In genomic region chr5:121660897-121661254, GRCm38 (mm10) we compare ENCODE assay signal across 8 mouse cellular contexts. TPM values are rescaled to one million over a fixed set of nuclear protein-coding genes. Genes with fewer than 3 reads are reported as not detected.
DNase-seq lines count a peak whose midpoint lies in the region; ATAC-seq lines count a peak whose summit lies in the region.

No protein-coding gene starts in this region.

- ATAC-seq in limb, embryonic 11.5 days (ENCODE audit: insufficient number of reproducible peaks, low FRiP score, low TSS enrichment, low read depth): 0 out of 2 replicates have a peak, but pooled peaks have one; percentile 28
- 0 out of 2 replicates have a peak, but pooled peaks have one; percentile 27 for ATAC-seq in midbrain, embryonic 14.5 days (ENCODE audit: low FRiP score, low TSS enrichment)

- H3K4me1 ChIP-seq in erythroblast, embryonic 14.5 days (ENCODE audit: control insufficient read depth): peaks cover 30% of the 10 kb centered on the region
- H3K4me1 ChIP-seq in limb, embryonic 11.5 days (ENCODE audit: control insufficient read depth, insufficient read depth, low read length): peaks cover 6% of the 10 kb centered on the region
- peaks cover 12% of the 10 kb centered on the region for H3K4me1 ChIP-seq in midbrain, embryonic 14.5 days (ENCODE audit: control insufficient read depth, insufficient read depth, low read length)

- no peak overlapping the region; the same call in 1 of the 2 replicates for H3K27ac ChIP-seq in limb, embryonic 11.5 days (replicated peaks; ENCODE audit: low read depth, low read length)
- peak overlapping the region; percentile 74 for H3K27ac ChIP-seq in midbrain, embryonic 14.5 days (replicated peaks; ENCODE audit: low read depth, low read length)

- no peaks in the 10 kb centered on the region for H3K9me3 ChIP-seq in erythroblast, embryonic 14.5 days (ENCODE audit: control insufficient read depth, low read length)
- no peaks in the 10 kb centered on the region for H3K9me3 ChIP-seq in limb, embryonic 11.5 days (ENCODE audit: control insufficient read depth, low read length)
- H3K9me3 ChIP-seq in midbrain, embryonic 14.5 days (ENCODE audit: control insufficient read depth, low read length): no peaks in the 10 kb centered on the region

- no peaks in the 10 kb centered on the region for H3K27me3 ChIP-seq in erythroblast, embryonic 14.5 days (ENCODE audit: control insufficient read depth)
- no peaks in the 10 kb centered on the region for H3K27me3 ChIP-seq in limb, embryonic 11.5 days (ENCODE audit: control insufficient read depth, insufficient read depth, low read length)
- H3K27me3 ChIP-seq in midbrain, embryonic 14.5 days (ENCODE audit: control insufficient read depth, insufficient read depth, low read length): no peaks in the 10 kb centered on the region

- H3K4me2 ChIP-seq in limb, embryonic 11.5 days (ENCODE audit: low read depth, severe bottlenecking): peak overlapping the region; percentile 92
- peak overlapping the region; percentile 81 for H3K4me2 ChIP-seq in midbrain, embryonic 14.5 days (ENCODE audit: low read length)

- H3K9ac ChIP-seq in limb, embryonic 11.5 days (ENCODE audit: low read length): peak overlapping the region; percentile 59
- peak overlapping the region; percentile 84 for H3K9ac ChIP-seq in midbrain, embryonic 14.5 days (replicated peaks; ENCODE audit: low read length)

- whole genome bisulfite sequencing in limb, embryonic 11.5 days: 1% methylated on average over 26 of the region's 26 CpGs
- WGBS in midbrain, embryonic 14.5 days: 2% methylated on average over 26 of the region's 26 CpGs

- peak; percentile 48 to 51 for DNase-seq in layer of hippocampus, adult 18-20 months (ENCODE audit: low spot score in 2 of 2)
- DNase-seq in layer of hippocampus, adult 9-11 months: no peak
- DNase-seq in MN1 (ENCODE audit: low spot score): peak; percentile 52
- DNase-seq in limb, embryonic 11.5 days (ENCODE audit: low spot score): no peak
- DNase-seq in midbrain, embryonic 14.5 days: peak; percentile 28
- no peak for DNase-seq in cerebellum, adult 9-10 months
- DNase-seq in kidney, postnatal 4 days: no peak

- H3K36me3 ChIP-seq in erythroblast, embryonic 14.5 days (ENCODE audit: control insufficient read depth): peaks cover 44% of the 10 kb centered on the region
- peaks cover 10% of the 10 kb centered on the region; the same call in 1 of the 2 replicates for H3K36me3 ChIP-seq in limb, embryonic 11.5 days (ENCODE audit: control insufficient read depth, insufficient read depth, low read length)
- H3K36me3 ChIP-seq in midbrain, embryonic 14.5 days (ENCODE audit: control insufficient read depth, insufficient read depth, low read length): peaks cover 34% of the 10 kb centered on the region

- peak overlapping the region; percentile 97 for H3K4me3 ChIP-seq in erythroblast, embryonic 14.5 days (replicated peaks)
- peak overlapping the region; percentile 56 for H3K4me3 ChIP-seq in limb, embryonic 11.5 days (ENCODE audit: low read depth, low read length)
- H3K4me3 ChIP-seq in midbrain, embryonic 14.5 days (replicated peaks; ENCODE audit: low read depth, low read length): peak overlapping the region; percentile 98

RNA-seq across cellular contexts. Expression of gene Brap, which starts 0.5 kb away (rescaled TPM):
- 10 to 100 TPM; 67.4 to 67.7 TPM for total RNA-seq in layer of hippocampus, adult 18-20 months (2021)
- 1.1 and 1.2 TPM in 2 replicates for polyA plus RNA-seq in erythroblast, embryonic 14.5 days (2012)
- 37.1 and 42.7 TPM in 2 replicates for polyA plus RNA-seq in limb, embryonic 11.5 days (2014; fragmentation: Nextera tagmentation; extraction: Ambion mirVana)
- polyA plus RNA-seq in midbrain, embryonic 14.5 days (2014; fragmentation: Nextera tagmentation; extraction: Ambion mirVana): 39.1 and 47.6 TPM in 2 replicates

RNA-seq across cellular contexts. Expression of gene Acad10, which starts 0.6 kb away (rescaled TPM):
- total RNA-seq in layer of hippocampus, adult 18-20 months (2021): 1 to 10 TPM; 3.7 to 5.8 TPM
- polyA plus RNA-seq in erythroblast, embryonic 14.5 days (2012): 0.05 and 0.09 TPM in 2 replicates
- 1.3 and 1.7 TPM in 2 replicates for polyA plus RNA-seq in limb, embryonic 11.5 days (2014; fragmentation: Nextera tagmentation; extraction: Ambion mirVana)
- 1.4 and 2.4 TPM in 2 replicates for polyA plus RNA-seq in midbrain, embryonic 14.5 days (2014; fragmentation: Nextera tagmentation; extraction: Ambion mirVana)

RNA-seq across cellular contexts. Expression of gene Acad12, which starts 42.1 kb away (rescaled TPM):
- 1 to 10 TPM; 6.1 to 6.8 TPM for total RNA-seq in layer of hippocampus, adult 18-20 months (2021)
- 0.04 and 0.06 TPM in 2 replicates for polyA plus RNA-seq in erythroblast, embryonic 14.5 days (2012)
- 2.5 and 3.0 TPM in 2 replicates for polyA plus RNA-seq in limb, embryonic 11.5 days (2014; fragmentation: Nextera tagmentation; extraction: Ambion mirVana)
- 1.2 and 1.7 TPM in 2 replicates for polyA plus RNA-seq in midbrain, embryonic 14.5 days (2014; fragmentation: Nextera tagmentation; extraction: Ambion mirVana)

RNA-seq across cellular contexts. Expression of gene Atxn2, which starts 50.3 kb away (rescaled TPM):
- 100 to 1,000 TPM; 212 to 241 TPM for total RNA-seq in layer of hippocampus, adult 18-20 months (2021)
- 11.4 and 12.2 TPM in 2 replicates for polyA plus RNA-seq in erythroblast, embryonic 14.5 days (2012)
- 74.4 and 84.9 TPM in 2 replicates for polyA plus RNA-seq in limb, embryonic 11.5 days (2014; fragmentation: Nextera tagmentation; extraction: Ambion mirVana)
- 85.3 and 92.2 TPM in 2 replicates for polyA plus RNA-seq in midbrain, embryonic 14.5 days (2014; fragmentation: Nextera tagmentation; extraction: Ambion mirVana)

Comparison
In these comparisons a context has a peak if more than half of its experiments do, and no peak if none do; other contexts are left out.
1. DNase-seq: peak in layer of hippocampus, adult 18-20 months (2 of 2), MN1 (single experiment) and midbrain, embryonic 14.5 days (single experiment); none in layer of hippocampus, adult 9-11 months (single experiment), limb, embryonic 11.5 days (single experiment), cerebellum, adult 9-10 months (single experiment) and kidney, postnatal 4 days (0 of 2).
2. RNA of gene Brap, which starts 0.5 kb away (polyA plus RNA-seq): 39.1 to 47.6 TPM in midbrain, embryonic 14.5 days and 37.1 to 42.7 TPM in limb, embryonic 11.5 days; 1.1 to 1.2 TPM in erythroblast, embryonic 14.5 days; every median in the first group is over 10 times any median in the second.
3. Peak in every context shown above with its lines, with median percentiles within 50 percentile points of each other: H3K4me3 ChIP-seq.